Mouse (Mus musculus): ENCODE measurements around the gene Sept10.

Gene Sept10

GRCm38 (mm10) chr10:59221473-59222270 lies at the start of gene Sept10, which contains the start of gene Sowahc:
Gene Sept10, minus strand, starts transcription at chr10:59221847.
Gene Sowahc, plus strand, starts transcription at chr10:59221953.
- peak; percentile 95 for DNase-seq (ENCODE audit: low spot score)

- DNase-seq (ENCODE audit: low spot score), result peak; percentile 44
Measured at GRCm38 (mm10) chr10:59268754-59269153, 47.1 kb upstream of the Sept10 start.

- no peak for DNase-seq (ENCODE audit: low spot score)
Measured at GRCm38 (mm10) chr10:59268109-59268508, 46.5 kb upstream of the Sept10 start.

- DNase-seq (ENCODE audit: low spot score), result no peak
Measured at GRCm38 (mm10) chr10:59267275-59267674, 45.6 kb upstream of the Sept10 start.

- no peak for DNase-seq (ENCODE audit: low spot score)
Measured at GRCm38 (mm10) chr10:59266097-59266496, 44.5 kb upstream of the Sept10 start.

GRCm38 (mm10) chr10:59265674-59266073 lies 44.0 kb upstream of the Sept10 start:
- DNase-seq (ENCODE audit: low spot score), result peak; percentile 59

GRCm38 (mm10) chr10:59265067-59265466 lies 43.4 kb upstream of the Sept10 start:
- DNase-seq (ENCODE audit: low spot score), result no peak

GRCm38 (mm10) chr10:59262979-59263378 lies 41.3 kb upstream of the Sept10 start:
- no peak for DNase-seq (ENCODE audit: low spot score)

- no peak for DNase-seq (ENCODE audit: low spot score)
Measured at GRCm38 (mm10) chr10:59262021-59262420, 40.4 kb upstream of the Sept10 start.

GRCm38 (mm10) chr10:59261603-59262002 lies 40.0 kb upstream of the Sept10 start:
- DNase-seq (ENCODE audit: low spot score), result no peak

- no peak for DNase-seq (ENCODE audit: low spot score)
Measured at GRCm38 (mm10) chr10:59259572-59259971, 37.9 kb upstream of the Sept10 start.

GRCm38 (mm10) chr10:59256533-59256932 lies 34.9 kb upstream of the Sept10 start:
- no peak for DNase-seq (ENCODE audit: low spot score)

GRCm38 (mm10) chr10:59253541-59254079 lies 32.0 kb upstream of the Sept10 start:
- no peak for DNase-seq (ENCODE audit: low spot score)

GRCm38 (mm10) chr10:59252396-59252795 lies 30.7 kb upstream of the Sept10 start:
- no peak for DNase-seq (ENCODE audit: low spot score)

GRCm38 (mm10) chr10:59251980-59252379 lies 30.3 kb upstream of the Sept10 start:
- no peak for DNase-seq (ENCODE audit: low spot score)

GRCm38 (mm10) chr10:59250679-59251078 lies 29.0 kb upstream of the Sept10 start:
- DNase-seq (ENCODE audit: low spot score), result no peak

GRCm38 (mm10) chr10:59249531-59249930 lies 27.9 kb upstream of the Sept10 start:
- DNase-seq (ENCODE audit: low spot score), result no peak

- no peak for DNase-seq (ENCODE audit: low spot score)
Measured at GRCm38 (mm10) chr10:59241141-59241541, 19.5 kb upstream of the Sept10 start.

- DNase-seq (ENCODE audit: low spot score), result no peak
Measured at GRCm38 (mm10) chr10:59237757-59238156, 16.1 kb upstream of the Sept10 start.

GRCm38 (mm10) chr10:59236486-59236885 lies 14.8 kb upstream of the Sept10 start:
- no peak for DNase-seq (ENCODE audit: low spot score)

- no peak for DNase-seq (ENCODE audit: low spot score)
Measured at GRCm38 (mm10) chr10:59235847-59236246, 14.2 kb upstream of the Sept10 start.

GRCm38 (mm10) chr10:59235227-59235626 lies 13.6 kb upstream of the Sept10 start:
- DNase-seq (ENCODE audit: low spot score), result no peak

GRCm38 (mm10) chr10:59229205-59229820 lies 7.7 kb upstream of the Sept10 start:
- DNase-seq (ENCODE audit: low spot score), result no peak
